Mouse (Mus musculus): ENCODE data around the gene Grik5.
"Not testable (repeated sequence)": the region's sequence is repeated elsewhere in the genome, so short reads cannot be mapped to it uniquely, and the experiment has no call there.

Gene Grik5

GRCm38 (mm10) chr7:25080431-25080830 lies 8.3 kb upstream of the Grik5 start:
- intact Hi-C loops (cut with DNase I) = no loop called here

GRCm38 (mm10) chr7:25079496-25080026 lies 7.4 kb upstream of the Grik5 start:
- intact Hi-C loops (cut with DNase I) = no loop called here

- intact Hi-C loops (cut with DNase I) = no loop called here
Measured at GRCm38 (mm10) chr7:25077414-25077755, 5.2 kb upstream of the Grik5 start.

GRCm38 (mm10) chr7:25076663-25077413 lies 4.7 kb upstream of the Grik5 start:
- intact Hi-C loops (cut with DNase I) = no loop called here

- intact Hi-C loops (cut with DNase I) = no loop called here
Measured at GRCm38 (mm10) chr7:25076296-25076662, 4.1 kb upstream of the Grik5 start.

- intact Hi-C loops (cut with DNase I) = no loop called here
Measured at GRCm38 (mm10) chr7:25073924-25074323, 1.8 kb upstream of the Grik5 start.

GRCm38 (mm10) chr7:25072716-25073390 lies 707 bp upstream of the Grik5 start:
- intact Hi-C loops (cut with DNase I) = no loop called here

- intact Hi-C loops (cut with DNase I) = no loop called here
Measured at GRCm38 (mm10) chr7:25068724-25069123, 3.4 kb downstream of the Grik5 start.

- intact Hi-C loops (cut with DNase I) = no loop called here
Measured at GRCm38 (mm10) chr7:25067909-25068656, 4.1 kb downstream of the Grik5 start.

GRCm38 (mm10) chr7:25067338-25067737 lies 4.8 kb downstream of the Grik5 start:
- intact Hi-C loops (cut with DNase I) = no loop called here

- intact Hi-C loops (cut with DNase I) = no loop called here
Measured at GRCm38 (mm10) chr7:25063900-25064299, 8.2 kb downstream of the Grik5 start.

GRCm38 (mm10) chr7:25063346-25063745 lies 8.8 kb downstream of the Grik5 start:
- intact Hi-C loops (cut with DNase I) = no loop called here

- intact Hi-C loops (cut with DNase I) = no loop called here
Measured at GRCm38 (mm10) chr7:25058836-25059235, 13.3 kb downstream of the Grik5 start.

GRCm38 (mm10) chr7:25058394-25058793 lies 13.8 kb downstream of the Grik5 start:
- intact Hi-C loops (cut with DNase I) = no loop called here

- intact Hi-C loops (cut with DNase I) = no loop called here
Measured at GRCm38 (mm10) chr7:25057888-25058287, 14.3 kb downstream of the Grik5 start.

- intact Hi-C loops (cut with DNase I) = no loop called here
Measured at GRCm38 (mm10) chr7:25056951-25057350, 15.2 kb downstream of the Grik5 start.

GRCm38 (mm10) chr7:25052587-25052986 lies 19.6 kb downstream of the Grik5 start:
- intact Hi-C loops (cut with DNase I) = no loop called here

- intact Hi-C loops (cut with DNase I) = no loop called here
Measured at GRCm38 (mm10) chr7:25049295-25049930, 22.7 kb downstream of the Grik5 start.

GRCm38 (mm10) chr7:25047363-25047762 lies 24.8 kb downstream of the Grik5 start:
- intact Hi-C loops (cut with DNase I) = no loop called here

GRCm38 (mm10) chr7:25044599-25044998 lies 27.5 kb downstream of the Grik5 start:
- intact Hi-C loops (cut with DNase I) = not testable (repeated sequence)

GRCm38 (mm10) chr7:25041921-25042320 lies 30.2 kb downstream of the Grik5 start:
- intact Hi-C loops (cut with DNase I) = no loop called here

GRCm38 (mm10) chr7:25035916-25036315 lies 36.2 kb downstream of the Grik5 start:
- intact Hi-C loops (cut with DNase I) = no loop called here
